Mouse (Mus musculus) bone marrow macrophage, adult 2 months (primary cell): Measurements from ENCODE around the gene Ly6g6d.

Experiments
- CTCF ChIP-seq: IDR thresholded peaks from 2 replicates; pipeline ENCODE4 v1.5.1; 2012; ENCODE audit warnings: low read depth, mild to moderate bottlenecking, low read length, moderate library complexity
- POLR2A ChIP-seq: IDR thresholded peaks from 2 replicates; pipeline ENCODE4 v1.6.1; 2012; ENCODE audit warnings: mild to moderate bottlenecking, low read depth, low read length, borderline replicate concordance

GRCm38 (mm10) chr17:35057090-35057489 is 20.8 kb downstream of the Ly6g6d start:
- TF ChIP-seq POLR2A (no peak), CTCF (no peak)
